Mouse (Mus musculus) liver, adult 2 months (tissue): ENCODE measurements around the gene Clpx.

ENCODE experiments used
- CTCF ChIP-seq: fragments of 200-500 bp; IDR thresholded peaks from 2 replicates; pipeline ENCODE4 v1.5.1; 2011; ENCODE audit warnings: low read depth, low read length, control low read depth
- POLR2A ChIP-seq: fragments of 200-500 bp; IDR thresholded peaks from 2 replicates; pipeline ENCODE4 v1.6.1; 2011; ENCODE audit warnings: low read length, control low read depth; ENCODE audit not compliant: insufficient read depth; ENCODE audit errors: extremely low read depth

GRCm38 (mm10) chr9:65293973-65294715 lies at the start of gene Clpx:
- TF ChIP-seq CTCF: no peak
- TF ChIP-seq POLR2A: peak; percentile 96
